Mouse (Mus musculus): Measurements from ENCODE around the gene Aspn. TPM values are rescaled to one million over a fixed set of nuclear protein-coding genes. Genes with fewer than 3 reads are reported as not detected.

Aspn gene
- 0.14 TPM in 1 of 2 replicates, not detected in the other for polyA plus RNA-seq (2014; fragmentation: Nextera tagmentation; extraction: Ambion mirVana)

DNA sequence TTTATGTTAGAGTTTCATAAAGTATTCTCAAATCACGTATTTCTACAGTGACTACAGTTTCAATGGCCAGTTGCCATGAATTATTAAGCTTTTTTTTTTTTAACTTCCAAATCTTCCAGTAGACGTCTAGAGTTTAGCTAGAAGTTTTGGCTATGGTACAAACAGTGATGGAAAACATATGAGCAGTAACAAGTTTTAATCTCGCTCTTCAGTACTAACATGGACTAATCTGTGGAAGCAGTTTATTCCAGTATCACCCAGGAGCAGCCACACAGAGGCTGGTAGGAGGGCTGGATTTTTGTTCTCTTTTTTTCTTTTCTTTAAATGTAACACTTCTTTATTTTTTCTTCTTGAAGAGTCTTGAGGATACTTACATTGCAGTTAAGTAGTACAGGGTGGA lies at the start of gene Aspn:
Gene Aspn (plus strand): TSS at position 165 of the 400 bp plus-strand sequence.
- H3K27ac ChIP-seq (ENCODE audit: low read depth, low read length): no peak within 1 kb of the TSS
- H3K9ac ChIP-seq (ENCODE audit: low read length): no peak within 1 kb of the TSS
- ATAC-seq (ENCODE audit: insufficient read depth, low FRiP score, low TSS enrichment): no peak
- H3K4me1 ChIP-seq (ENCODE audit: control insufficient read depth, insufficient read depth, low read length): no peaks in the 10 kb centered on the region
- WGBS: 85% methylated on average over 3 of the region's 3 CpGs
- H3K9me3 ChIP-seq (ENCODE audit: control insufficient read depth, low read length): no peaks in the 10 kb centered on the region
- no peaks in the 10 kb centered on the region for H3K36me3 ChIP-seq (ENCODE audit: control insufficient read depth, insufficient read depth, low read length)
- H3K4me3 ChIP-seq (ENCODE audit: low read depth, low read length): no peak within 1 kb of the TSS
- DNase-seq (ENCODE audit: low spot score): no peak
- no peak within 1 kb of the TSS for H3K4me2 ChIP-seq (ENCODE audit: low read depth)
- H3K27me3 ChIP-seq (ENCODE audit: control insufficient read depth, insufficient read depth, low read length): no peaks in the 10 kb centered on the region

DNA sequence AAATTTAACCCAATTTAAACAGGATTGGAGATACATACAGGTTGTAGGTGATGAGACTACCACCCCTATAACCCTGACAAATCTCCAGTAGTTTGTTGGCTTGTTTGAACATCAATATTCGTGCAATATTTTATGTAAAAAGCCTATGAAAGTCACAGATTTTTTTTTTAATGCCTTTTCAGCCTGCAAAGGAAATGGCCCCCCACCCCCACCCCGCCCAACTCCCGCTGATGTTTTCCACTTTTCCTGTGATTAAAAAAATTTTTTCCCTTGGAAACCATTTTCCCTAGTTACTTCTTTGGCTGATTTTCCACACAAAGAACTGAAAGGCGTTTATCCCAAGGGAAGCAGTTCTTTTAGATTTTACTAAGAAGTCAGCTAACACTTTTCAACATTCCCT lies 39.7 kb upstream of the Aspn start, which contains the start of gene Ecm2:
Gene Ecm2 (plus strand): TSS at position 301 of the 400 bp plus-strand sequence.
- Histone ChIP-seq H3K4me1 (ENCODE audit: control insufficient read depth, insufficient read depth, low read length) (no peaks in the 10 kb centered on the region), H3K4me2 (ENCODE audit: low read depth) (no peak within 1 kb of the TSS), H3K27me3 (ENCODE audit: control insufficient read depth, insufficient read depth, low read length) (no peaks in the 10 kb centered on the region), H3K9ac (ENCODE audit: low read length) (no peak within 1 kb of the TSS), H3K27ac (ENCODE audit: low read depth, low read length) (no peak within 1 kb of the TSS), H3K9me3 (ENCODE audit: control insufficient read depth, low read length) (no peaks in the 10 kb centered on the region), H3K36me3 (ENCODE audit: control insufficient read depth, insufficient read depth, low read length) (no peaks in the 10 kb centered on the region), H3K4me3 (ENCODE audit: low read depth, low read length) (no peak within 1 kb of the TSS)
- ATAC-seq (ENCODE audit: insufficient read depth, low FRiP score, low TSS enrichment) (no peak), DNase-seq (ENCODE audit: low spot score) (no peak)
- WGBS: 63% methylated on average over 4 of the region's 4 CpGs

GRCm38 (mm10) chr13:49505776-49506175 lies 38.5 kb upstream of the Aspn start:
- Histone ChIP-seq H3K4me1 (ENCODE audit: control insufficient read depth, insufficient read depth, low read length) (no peaks in the 10 kb centered on the region), H3K9me3 (ENCODE audit: control insufficient read depth, low read length) (no peaks in the 10 kb centered on the region), H3K36me3 (ENCODE audit: control insufficient read depth, insufficient read depth, low read length) (no peaks in the 10 kb centered on the region), H3K4me2 (ENCODE audit: low read depth) (no peak overlapping the region), H3K27me3 (ENCODE audit: control insufficient read depth, insufficient read depth, low read length) (no peaks in the 10 kb centered on the region), H3K4me3 (ENCODE audit: low read depth, low read length) (no peak overlapping the region), H3K9ac (ENCODE audit: low read length) (no peak overlapping the region), H3K27ac (ENCODE audit: low read depth, low read length) (no peak overlapping the region)
- ATAC-seq (ENCODE audit: insufficient read depth, low FRiP score, low TSS enrichment) (no peak), DNase-seq (ENCODE audit: low spot score) (no peak)
- 91% methylated on average over 4 of the region's 4 CpGs for WGBS

- Histone ChIP-seq H3K27ac (ENCODE audit: low read depth, low read length) (no peak overlapping the region), H3K4me1 (ENCODE audit: control insufficient read depth, insufficient read depth, low read length) (no peaks in the 10 kb centered on the region), H3K4me2 (ENCODE audit: low read depth) (no peak overlapping the region), H3K4me3 (ENCODE audit: low read depth, low read length) (no peak overlapping the region), H3K27me3 (ENCODE audit: control insufficient read depth, insufficient read depth, low read length) (no peaks in the 10 kb centered on the region), H3K36me3 (ENCODE audit: control insufficient read depth, insufficient read depth, low read length) (no peaks in the 10 kb centered on the region), H3K9me3 (ENCODE audit: control insufficient read depth, low read length) (no peaks in the 10 kb centered on the region), H3K9ac (ENCODE audit: low read length) (no peak overlapping the region)
- 61% methylated on average over 3 of the region's 3 CpGs for WGBS
- no peak for ATAC-seq (ENCODE audit: insufficient read depth, low FRiP score, low TSS enrichment)
- no peak for DNase-seq (ENCODE audit: low spot score)
These were observed 37.1 kb upstream of the Aspn start for GRCm38 (mm10) chr13:49507176-49507575.

GRCm38 (mm10) chr13:49518761-49519160 lies 25.5 kb upstream of the Aspn start:
- H3K36me3 ChIP-seq (ENCODE audit: control insufficient read depth, insufficient read depth, low read length): no peaks in the 10 kb centered on the region
- H3K9me3 ChIP-seq (ENCODE audit: control insufficient read depth, low read length): no peaks in the 10 kb centered on the region
- no peak overlapping the region for H3K27ac ChIP-seq (ENCODE audit: low read depth, low read length)
- 36% methylated on average over 2 of the region's 2 CpGs for WGBS
- no peaks in the 10 kb centered on the region for H3K27me3 ChIP-seq (ENCODE audit: control insufficient read depth, insufficient read depth, low read length)
- DNase-seq (ENCODE audit: low spot score) (no peak), ATAC-seq (ENCODE audit: insufficient read depth, low FRiP score, low TSS enrichment) (no peak)
- H3K4me3 ChIP-seq (ENCODE audit: low read depth, low read length): no peak overlapping the region
- H3K4me1 ChIP-seq (ENCODE audit: control insufficient read depth, insufficient read depth, low read length): no peaks in the 10 kb centered on the region
- no peak overlapping the region for H3K9ac ChIP-seq (ENCODE audit: low read length)
- no peak overlapping the region for H3K4me2 ChIP-seq (ENCODE audit: low read depth)

DNA sequence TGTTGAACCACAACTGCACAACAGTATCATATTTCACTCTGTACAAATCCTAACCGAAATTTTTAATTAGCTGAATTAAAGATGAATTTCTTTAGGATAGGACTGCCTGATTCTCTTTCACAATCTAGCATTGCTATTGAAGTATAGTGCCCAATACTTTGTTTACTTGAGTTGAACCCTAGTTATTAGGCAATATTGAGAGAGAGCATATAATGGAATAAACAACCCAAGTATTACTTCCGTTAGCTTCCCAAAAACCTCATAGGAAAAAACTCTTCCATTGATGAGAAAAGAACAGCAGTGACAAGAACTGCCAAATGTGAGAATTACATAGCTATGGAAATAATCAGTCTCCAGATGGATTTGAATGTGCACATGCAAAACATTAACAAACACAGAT lies 18.0 kb upstream of the Aspn start:
- no peak overlapping the region for H3K4me2 ChIP-seq (ENCODE audit: low read depth)
- DNase-seq (ENCODE audit: low spot score): no peak

GRCm38 (mm10) chr13:49530636-49531035 lies 13.6 kb upstream of the Aspn start:
- no peak overlapping the region for H3K4me3 ChIP-seq (ENCODE audit: low read depth, low read length)
- H3K27me3 ChIP-seq (ENCODE audit: control insufficient read depth, insufficient read depth, low read length): no peaks in the 10 kb centered on the region
- no peak for ATAC-seq (ENCODE audit: insufficient read depth, low FRiP score, low TSS enrichment)
- H3K36me3 ChIP-seq (ENCODE audit: control insufficient read depth, insufficient read depth, low read length): no peaks in the 10 kb centered on the region
- no peak for DNase-seq (ENCODE audit: low spot score)
- H3K9me3 ChIP-seq (ENCODE audit: control insufficient read depth, low read length): no peaks in the 10 kb centered on the region
- no peaks in the 10 kb centered on the region for H3K4me1 ChIP-seq (ENCODE audit: control insufficient read depth, insufficient read depth, low read length)
- H3K27ac ChIP-seq (ENCODE audit: low read depth, low read length): no peak overlapping the region
- no peak overlapping the region for H3K4me2 ChIP-seq (ENCODE audit: low read depth)
- no peak overlapping the region for H3K9ac ChIP-seq (ENCODE audit: low read length)
- WGBS: 96% methylated on average over 4 of the region's 4 CpGs

More for the DNA sequence above, 18.0 kb upstream of the Aspn start:
- no peak for ATAC-seq (ENCODE audit: insufficient read depth, low FRiP score, low TSS enrichment)
- no peak overlapping the region for H3K27ac ChIP-seq (ENCODE audit: low read depth, low read length)
- no peaks in the 10 kb centered on the region for H3K9me3 ChIP-seq (ENCODE audit: control insufficient read depth, low read length)
- WGBS: 91% methylated on average over 2 of the region's 2 CpGs
- no peak overlapping the region for H3K4me3 ChIP-seq (ENCODE audit: low read depth, low read length)
- no peak overlapping the region for H3K9ac ChIP-seq (ENCODE audit: low read length)
- H3K36me3 ChIP-seq (ENCODE audit: control insufficient read depth, insufficient read depth, low read length): no peaks in the 10 kb centered on the region
- no peaks in the 10 kb centered on the region for H3K27me3 ChIP-seq (ENCODE audit: control insufficient read depth, insufficient read depth, low read length)
- H3K4me1 ChIP-seq (ENCODE audit: control insufficient read depth, insufficient read depth, low read length): no peaks in the 10 kb centered on the region

GRCm38 (mm10) chr13:49536946-49537345 lies 7.3 kb upstream of the Aspn start:
- no peaks in the 10 kb centered on the region for H3K36me3 ChIP-seq (ENCODE audit: control insufficient read depth, insufficient read depth, low read length)
- no peak overlapping the region for H3K4me2 ChIP-seq (ENCODE audit: low read depth)
- WGBS: 100% methylated on average over 1 of the region's 1 CpGs
- no peaks in the 10 kb centered on the region for H3K4me1 ChIP-seq (ENCODE audit: control insufficient read depth, insufficient read depth, low read length)
- H3K9ac ChIP-seq (ENCODE audit: low read length): no peak overlapping the region
- no peak for ATAC-seq (ENCODE audit: insufficient read depth, low FRiP score, low TSS enrichment)
- no peak overlapping the region for H3K4me3 ChIP-seq (ENCODE audit: low read depth, low read length)
- H3K9me3 ChIP-seq (ENCODE audit: control insufficient read depth, low read length): no peaks in the 10 kb centered on the region
- no peak overlapping the region for H3K27ac ChIP-seq (ENCODE audit: low read depth, low read length)
- DNase-seq (ENCODE audit: low spot score): no peak
- no peaks in the 10 kb centered on the region for H3K27me3 ChIP-seq (ENCODE audit: control insufficient read depth, insufficient read depth, low read length)

GRCm38 (mm10) chr13:49538693-49539092 lies 5.5 kb upstream of the Aspn start:
- no peak overlapping the region for H3K4me3 ChIP-seq (ENCODE audit: low read depth, low read length)
- no peak overlapping the region for H3K9ac ChIP-seq (ENCODE audit: low read length)
- H3K4me2 ChIP-seq (ENCODE audit: low read depth): no peak overlapping the region
- H3K9me3 ChIP-seq (ENCODE audit: control insufficient read depth, low read length): no peaks in the 10 kb centered on the region
- no peaks in the 10 kb centered on the region for H3K4me1 ChIP-seq (ENCODE audit: control insufficient read depth, insufficient read depth, low read length)
- WGBS: 90% methylated on average over 1 of the region's 1 CpGs
- H3K27ac ChIP-seq (ENCODE audit: low read depth, low read length): no peak overlapping the region
- no peaks in the 10 kb centered on the region for H3K27me3 ChIP-seq (ENCODE audit: control insufficient read depth, insufficient read depth, low read length)
- ATAC-seq (ENCODE audit: insufficient read depth, low FRiP score, low TSS enrichment) (no peak), DNase-seq (ENCODE audit: low spot score) (no peak)
- no peaks in the 10 kb centered on the region for H3K36me3 ChIP-seq (ENCODE audit: control insufficient read depth, insufficient read depth, low read length)
